Mouse (Mus musculus): Measurements from ENCODE around the gene Per1. TPM values are rescaled to one million over a fixed set of nuclear protein-coding genes. Genes with fewer than 3 reads are reported as not detected.

The Per1 gene
- polyA plus RNA-seq, 1 experiment, result 1.4 TPM

DNA sequence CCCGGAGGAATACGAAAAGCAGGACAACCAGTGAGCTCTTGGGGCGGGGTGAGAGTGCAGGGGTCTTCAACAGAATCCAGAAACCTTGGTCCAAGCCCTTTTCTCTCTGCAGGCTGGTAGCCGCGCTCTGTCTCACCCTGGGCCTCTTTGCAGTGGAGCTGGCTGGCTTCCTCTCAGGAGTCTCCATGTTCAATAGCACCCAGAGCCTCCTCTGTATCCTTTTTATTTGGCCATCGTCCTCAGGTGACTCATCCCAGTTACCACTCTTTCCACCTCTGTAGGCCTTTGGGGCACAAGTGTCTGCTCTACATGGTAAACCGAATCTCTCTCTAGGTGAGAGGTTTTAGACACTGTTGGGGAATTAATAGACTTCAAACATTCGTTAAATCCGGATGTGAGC, 23.8 kb upstream of the Per1 start:
- H3K36me3 ChIP-seq (ENCODE audit: control insufficient read depth), result no peaks in the 10 kb centered on the region
- no peaks in the 10 kb centered on the region for H3K27me3 ChIP-seq (ENCODE audit: control insufficient read depth)
- no peak for TF ChIP-seq GATA1 (IDR thresholded peaks at IDR 0.05; ENCODE audit: low read length)
- no peak for TF ChIP-seq TAL1 (IDR thresholded peaks at IDR 0.05; ENCODE audit: low read length)
- peak overlapping the region; percentile 77 for H3K4me3 ChIP-seq (replicated peaks)
- H3K4me1 ChIP-seq (ENCODE audit: control insufficient read depth), result peaks cover 78% of the 10 kb centered on the region
- H3K9me3 ChIP-seq (ENCODE audit: control insufficient read depth, low read length), result no peaks in the 10 kb centered on the region

DNA sequence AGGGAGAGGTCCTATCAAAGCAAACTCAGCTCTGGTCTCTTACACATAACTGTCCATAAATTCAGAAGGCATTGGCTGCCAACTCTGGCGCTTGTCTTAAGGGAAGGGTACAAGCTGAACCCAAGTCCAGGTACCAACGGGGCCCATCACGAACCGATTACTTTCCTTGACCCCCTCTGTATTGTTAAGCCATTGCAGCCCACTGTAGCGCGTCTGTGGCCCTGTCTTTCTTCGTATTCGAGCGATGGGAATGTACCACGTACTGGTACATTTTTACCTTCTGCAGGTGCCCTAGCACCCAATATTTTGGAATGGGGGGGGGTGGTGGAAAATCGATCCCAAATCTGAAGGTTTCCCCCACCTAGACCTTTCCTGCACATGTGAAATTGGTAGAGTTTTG, 22.8 kb upstream of the Per1 start:
- Histone ChIP-seq H3K9me3 (ENCODE audit: control insufficient read depth, low read length) (no peaks in the 10 kb centered on the region), H3K4me3 (replicated peaks) (peak overlapping the region; percentile 61), H3K36me3 (ENCODE audit: control insufficient read depth) (no peaks in the 10 kb centered on the region), H3K27me3 (ENCODE audit: control insufficient read depth) (no peaks in the 10 kb centered on the region), H3K4me1 (ENCODE audit: control insufficient read depth) (peaks cover 72% of the 10 kb centered on the region)
- no peak for TF ChIP-seq TAL1 (IDR thresholded peaks at IDR 0.05; ENCODE audit: low read length)
- TF ChIP-seq GATA1 (IDR thresholded peaks at IDR 0.05; ENCODE audit: low read length), result no peak

GRCm38 (mm10) chr11:69072666-69073064, 22.4 kb upstream of the Per1 start:
- peaks cover 68% of the 10 kb centered on the region for H3K4me1 ChIP-seq (ENCODE audit: control insufficient read depth)
- no peaks in the 10 kb centered on the region for H3K9me3 ChIP-seq (ENCODE audit: control insufficient read depth, low read length)
- H3K4me3 ChIP-seq (replicated peaks), result peak overlapping the region; percentile 61
- H3K27me3 ChIP-seq (ENCODE audit: control insufficient read depth), result no peaks in the 10 kb centered on the region
- no peaks in the 10 kb centered on the region for H3K36me3 ChIP-seq (ENCODE audit: control insufficient read depth)
- TF ChIP-seq TAL1 (IDR thresholded peaks at IDR 0.05; ENCODE audit: low read length) (no peak), GATA1 (IDR thresholded peaks at IDR 0.05; ENCODE audit: low read length) (no peak)

DNA sequence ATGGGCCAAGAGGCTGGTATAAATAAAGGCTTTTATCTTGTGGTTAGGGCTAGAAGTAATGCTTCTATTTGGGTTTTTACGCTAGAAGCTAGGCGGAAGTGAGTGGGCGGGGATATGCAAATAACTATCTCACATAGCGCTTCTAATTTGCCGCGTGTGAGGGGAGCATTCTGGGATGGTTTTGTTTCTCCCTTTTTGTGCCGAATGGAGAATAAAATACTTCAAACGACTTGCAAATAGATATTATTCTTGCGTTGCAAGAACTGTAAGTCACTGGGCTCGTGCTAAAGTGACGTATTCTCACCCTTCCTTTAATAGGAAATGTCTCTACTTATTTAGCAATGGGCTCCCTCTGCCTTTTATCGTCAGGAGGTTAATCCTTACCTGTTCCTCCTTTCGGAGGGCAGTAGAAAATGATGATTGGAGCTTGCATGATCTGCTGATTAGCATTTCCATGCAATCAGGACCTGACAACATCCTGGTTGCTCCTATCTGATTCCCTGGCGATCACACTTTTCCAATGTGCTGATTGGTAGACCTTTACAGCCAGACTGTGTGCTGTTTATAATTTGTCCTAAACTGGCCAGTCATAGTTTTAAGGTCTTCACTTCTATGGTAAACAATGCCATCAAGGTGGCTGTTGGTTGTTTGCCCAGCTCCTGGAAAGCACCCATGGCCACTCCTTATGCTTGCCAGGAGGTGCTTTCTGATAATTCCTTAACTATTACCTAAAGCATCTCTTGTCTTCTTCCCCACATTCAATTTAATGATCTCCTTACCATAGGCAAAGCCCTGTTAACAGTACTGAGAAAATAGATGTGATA, 21.7 kb upstream of the Per1 start:
- Histone ChIP-seq H3K4me3 (replicated peaks) (peak overlapping the region; percentile 61), H3K36me3 (ENCODE audit: control insufficient read depth) (no peaks in the 10 kb centered on the region), H3K4me1 (ENCODE audit: control insufficient read depth) (peaks cover 67% of the 10 kb centered on the region), H3K27me3 (ENCODE audit: control insufficient read depth) (no peaks in the 10 kb centered on the region; the same call in 1 of the 2 replicates), H3K9me3 (ENCODE audit: control insufficient read depth, low read length) (no peaks in the 10 kb centered on the region)
- TF ChIP-seq TAL1 (IDR thresholded peaks at IDR 0.05; ENCODE audit: low read length) (peak; percentile 21; the same call in 1 of the 3 replicates), GATA1 (IDR thresholded peaks at IDR 0.05; ENCODE audit: low read length) (peak; percentile 97)

- TF ChIP-seq TAL1 (IDR thresholded peaks at IDR 0.05; ENCODE audit: low read length) (no peak), GATA1 (IDR thresholded peaks at IDR 0.05; ENCODE audit: low read length) (no peak)
- no peaks in the 10 kb centered on the region; the same call in 1 of the 2 replicates for H3K27me3 ChIP-seq (ENCODE audit: control insufficient read depth)
- H3K36me3 ChIP-seq (ENCODE audit: control insufficient read depth), result no peaks in the 10 kb centered on the region
- H3K4me3 ChIP-seq (replicated peaks), result peak overlapping the region; percentile 15
- no peaks in the 10 kb centered on the region for H3K9me3 ChIP-seq (ENCODE audit: control insufficient read depth, low read length)
- peaks cover 68% of the 10 kb centered on the region for H3K4me1 ChIP-seq (ENCODE audit: control insufficient read depth)
Measured at GRCm38 (mm10) chr11:69073951-69074775, 20.9 kb upstream of the Per1 start.

DNA sequence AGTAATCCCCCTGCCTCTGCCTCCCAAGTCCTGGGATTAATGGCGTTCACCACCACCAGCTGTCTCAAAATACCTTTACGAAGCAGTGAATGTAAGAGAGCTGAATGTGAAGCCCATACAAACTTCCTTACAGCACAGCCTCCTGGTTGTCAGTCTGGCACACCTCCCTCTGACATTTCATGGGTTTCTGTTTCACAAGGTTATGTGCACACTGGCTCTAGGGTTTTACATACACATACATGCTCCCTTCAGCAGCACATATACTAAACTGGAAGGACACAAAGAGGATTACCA, 20.3 kb upstream of the Per1 start:
- H3K36me3 ChIP-seq (ENCODE audit: control insufficient read depth), result no peaks in the 10 kb centered on the region
- peaks cover 64% of the 10 kb centered on the region for H3K4me1 ChIP-seq (ENCODE audit: control insufficient read depth)
- H3K9me3 ChIP-seq (ENCODE audit: control insufficient read depth, low read length), result no peaks in the 10 kb centered on the region
- no peak overlapping the region for H3K4me3 ChIP-seq (replicated peaks)
- no peak for TF ChIP-seq TAL1 (IDR thresholded peaks at IDR 0.05; ENCODE audit: low read length)
- TF ChIP-seq GATA1 (IDR thresholded peaks at IDR 0.05; ENCODE audit: low read length), result no peak
- H3K27me3 ChIP-seq (ENCODE audit: control insufficient read depth), result no peaks in the 10 kb centered on the region; the same call in 1 of the 2 replicates

DNA sequence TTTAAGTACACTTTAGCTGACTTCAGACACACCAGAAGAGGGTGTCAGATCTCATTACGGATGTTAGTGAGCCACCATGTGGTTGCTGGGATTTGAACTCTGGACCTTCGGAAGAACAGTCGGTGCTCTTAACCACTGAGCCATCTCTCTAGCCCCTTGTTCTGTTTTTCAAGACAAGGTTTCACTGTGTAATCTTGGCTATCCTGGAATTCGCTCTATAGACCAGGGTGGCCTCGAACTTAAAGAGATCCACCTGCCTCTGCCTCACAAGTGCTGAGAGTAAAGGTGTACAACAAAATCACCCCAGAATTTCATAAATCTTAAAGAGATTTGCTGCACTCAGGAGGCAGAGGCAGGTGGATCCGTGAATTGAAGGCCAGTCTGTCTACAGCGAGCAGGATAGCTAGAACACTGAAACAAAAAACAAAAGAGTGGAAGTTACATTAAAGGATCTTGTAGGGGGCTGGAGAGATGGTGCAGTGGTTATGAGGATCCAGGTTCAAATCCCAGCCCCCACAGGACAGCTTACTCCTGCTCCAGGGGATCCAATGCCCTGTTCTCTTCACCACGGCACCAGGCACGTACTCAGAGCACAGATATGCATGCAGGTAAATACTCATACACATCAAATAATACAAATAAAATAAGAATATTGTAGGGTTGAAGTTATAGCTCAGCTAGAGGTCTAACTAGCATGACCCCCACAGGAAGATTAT, 19.1 kb upstream of the Per1 start:
- Histone ChIP-seq H3K9me3 (ENCODE audit: control insufficient read depth, low read length) (no peaks in the 10 kb centered on the region), H3K4me1 (ENCODE audit: control insufficient read depth) (peaks cover 52% of the 10 kb centered on the region), H3K36me3 (ENCODE audit: control insufficient read depth) (no peaks in the 10 kb centered on the region), H3K4me3 (replicated peaks) (no peak overlapping the region), H3K27me3 (ENCODE audit: control insufficient read depth) (no peaks in the 10 kb centered on the region; the same call in 1 of the 2 replicates)
- TF ChIP-seq GATA1 (IDR thresholded peaks at IDR 0.05; ENCODE audit: low read length) (no peak), TAL1 (IDR thresholded peaks at IDR 0.05; ENCODE audit: low read length) (no peak)

DNA sequence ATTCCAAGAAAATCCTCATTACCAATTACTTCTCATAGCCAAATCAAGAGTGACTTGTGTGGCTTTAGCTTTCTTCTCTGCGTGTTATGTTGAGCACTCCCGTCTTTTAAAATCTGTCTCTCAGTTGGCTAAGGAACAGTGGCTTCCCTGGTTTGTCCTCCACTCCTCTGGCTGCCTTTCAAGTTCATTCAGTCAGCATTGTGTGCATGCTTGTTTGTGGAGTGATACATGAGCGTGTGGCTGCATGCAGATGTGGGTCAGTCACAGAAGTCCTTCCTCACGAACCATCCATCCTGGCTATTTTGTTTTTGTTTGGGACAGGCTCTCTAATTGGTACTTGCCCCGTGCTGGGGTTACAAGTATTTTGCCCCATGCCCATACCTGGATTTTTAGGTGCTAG, 18.4 kb upstream of the Per1 start:
- Histone ChIP-seq H3K27me3 (ENCODE audit: control insufficient read depth) (no peaks in the 10 kb centered on the region; the same call in 1 of the 2 replicates), H3K4me3 (replicated peaks) (no peak overlapping the region), H3K4me1 (ENCODE audit: control insufficient read depth) (peaks cover 46% of the 10 kb centered on the region), H3K36me3 (ENCODE audit: control insufficient read depth) (no peaks in the 10 kb centered on the region), H3K9me3 (ENCODE audit: control insufficient read depth, low read length) (no peaks in the 10 kb centered on the region)
- TF ChIP-seq TAL1 (IDR thresholded peaks at IDR 0.05; ENCODE audit: low read length) (no peak), GATA1 (IDR thresholded peaks at IDR 0.05; ENCODE audit: low read length) (no peak)

- H3K4me1 ChIP-seq (ENCODE audit: control insufficient read depth), result peaks cover 39% of the 10 kb centered on the region
- no peaks in the 10 kb centered on the region for H3K36me3 ChIP-seq (ENCODE audit: control insufficient read depth)
- TF ChIP-seq TAL1 (IDR thresholded peaks at IDR 0.05; ENCODE audit: low read length) (no peak), GATA1 (IDR thresholded peaks at IDR 0.05; ENCODE audit: low read length) (no peak)
- H3K27me3 ChIP-seq (ENCODE audit: control insufficient read depth), result no peaks in the 10 kb centered on the region; the same call in 1 of the 2 replicates
- no peaks in the 10 kb centered on the region for H3K9me3 ChIP-seq (ENCODE audit: control insufficient read depth, low read length)
- no peak overlapping the region for H3K4me3 ChIP-seq (replicated peaks)
Measured at GRCm38 (mm10) chr11:69077316-69077715, 17.7 kb upstream of the Per1 start.

Measured in erythroblast, embryonic 14.5 days (primary cell).